Mouse (Mus musculus) urinary bladder, postnatal 25 days (tissue): ENCODE data around the gene Tmem131l.

Source experiments
- DNase-seq: peaks from one replicate; pipeline ENCODE4 v3.0.0; 2022; ENCODE audit warnings: low spot score

Tmem131l gene

DNA sequence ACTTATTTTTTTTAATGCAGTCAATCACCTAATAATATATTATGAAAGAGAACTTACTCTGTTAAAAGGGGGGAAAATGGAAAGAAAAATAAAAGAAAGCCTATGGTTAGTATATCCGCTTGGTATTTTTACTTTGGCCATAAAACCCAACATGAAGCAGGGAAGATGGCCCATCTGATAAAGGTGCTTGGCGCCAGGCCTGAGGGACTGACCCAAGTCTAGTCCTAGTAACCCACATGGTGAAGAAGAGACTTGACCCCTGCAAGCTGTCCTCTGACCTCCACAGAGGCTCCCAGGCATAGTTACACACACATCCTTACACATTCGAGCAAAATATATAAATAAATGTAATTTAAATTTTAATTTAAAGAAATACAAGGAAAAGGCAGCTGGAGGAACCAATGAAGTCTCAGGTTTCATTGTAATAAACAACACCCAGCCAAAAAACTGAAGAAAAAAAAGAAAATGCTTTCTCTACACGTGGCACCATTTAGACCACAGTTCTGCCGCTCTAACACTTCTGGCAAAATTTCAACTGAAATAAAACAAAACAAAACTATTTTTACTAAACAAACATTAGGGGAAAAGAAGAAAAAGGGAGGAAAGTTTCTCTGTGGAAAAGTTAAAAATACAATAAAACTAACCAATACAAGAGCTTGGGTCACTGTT, 28.8 kb downstream of the Tmem131l start:
- DNase-seq = no peak

DNA sequence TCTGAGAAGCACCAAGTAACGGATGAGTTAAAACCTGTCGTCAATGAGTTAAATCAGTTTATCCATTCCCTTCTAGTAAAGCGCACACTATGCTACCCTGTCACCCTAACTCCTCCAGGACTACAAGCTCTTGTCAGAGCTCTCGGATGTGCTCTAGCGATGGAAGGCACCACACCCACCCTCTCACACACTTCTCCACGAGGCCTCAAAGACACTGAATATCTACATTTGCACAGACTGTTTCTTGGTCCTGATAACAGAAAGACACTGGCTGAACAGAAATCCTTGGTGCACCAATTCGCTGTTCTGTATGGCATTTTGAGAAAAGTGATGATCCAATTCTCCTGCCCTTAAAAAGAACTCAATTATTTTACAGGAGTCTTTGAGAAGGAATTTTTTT, 34.0 kb downstream of the Tmem131l start:
- no peak for DNase-seq

DNA sequence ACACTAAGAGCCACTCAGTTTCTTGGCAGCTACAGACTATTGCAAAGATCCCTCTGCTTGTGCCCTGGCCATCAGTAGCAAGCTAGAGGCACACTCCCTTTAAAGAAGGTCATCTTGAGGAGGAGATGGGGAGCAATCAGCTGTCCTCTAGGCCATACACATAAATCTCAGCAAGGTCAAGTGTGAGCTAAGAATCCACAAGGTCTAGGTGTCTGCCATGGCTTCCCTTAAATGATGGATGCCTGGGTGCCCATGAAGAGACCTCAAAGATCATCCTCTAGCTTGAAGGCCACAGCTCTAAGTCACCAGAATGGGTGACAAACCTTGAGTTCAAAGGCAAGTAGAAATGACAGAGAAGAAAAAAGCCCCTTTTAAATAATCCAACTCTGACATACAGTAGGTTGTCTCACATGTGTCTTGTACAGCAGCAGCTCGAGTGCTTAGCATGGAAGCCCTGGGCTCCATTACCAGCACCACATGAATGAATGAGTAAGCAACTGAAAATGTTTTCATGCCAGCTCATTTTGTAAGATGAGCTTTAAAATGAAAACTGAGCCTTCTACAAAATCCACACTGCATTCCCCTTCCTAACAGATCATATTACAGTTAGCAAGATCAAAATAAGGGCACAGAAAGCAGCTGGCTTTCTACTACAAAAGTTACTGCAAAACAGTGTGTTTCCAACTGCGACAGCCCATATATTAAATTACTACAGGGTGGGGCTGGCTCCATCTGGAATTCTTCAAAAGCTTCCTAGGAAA, 35.5 kb downstream of the Tmem131l start:
- no peak for DNase-seq

DNA sequence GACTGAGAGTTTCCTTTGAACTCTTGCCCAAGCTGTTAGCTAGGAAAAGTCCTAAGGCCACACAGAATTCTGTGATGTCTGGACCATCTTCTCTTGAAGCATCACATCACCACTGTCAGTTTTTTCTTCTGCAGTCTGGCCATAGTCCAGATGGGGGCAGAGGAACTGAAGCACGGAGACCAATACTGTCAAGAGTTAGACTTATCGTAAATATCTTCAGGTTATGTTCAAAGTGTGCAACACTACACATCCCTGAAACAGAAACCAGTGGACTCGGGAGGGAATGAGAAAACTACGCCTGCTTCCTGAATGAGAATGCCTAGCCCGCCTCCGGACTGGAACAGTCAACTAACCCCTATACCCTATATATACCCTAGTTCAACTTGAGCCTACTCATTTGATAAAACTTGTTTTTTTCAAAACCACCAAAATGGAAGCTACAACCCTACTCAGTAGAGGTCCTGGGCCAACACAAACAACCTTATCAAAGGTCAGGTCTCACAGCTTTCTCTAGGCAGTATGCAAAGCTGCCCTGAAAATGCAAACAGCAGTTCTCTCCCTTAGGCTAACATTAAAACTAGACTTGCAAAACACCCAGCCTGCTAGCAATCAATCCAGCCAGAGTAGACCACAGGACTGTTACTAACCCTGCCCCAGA, 37.4 kb downstream of the Tmem131l start:
- DNase-seq = no peak

DNA sequence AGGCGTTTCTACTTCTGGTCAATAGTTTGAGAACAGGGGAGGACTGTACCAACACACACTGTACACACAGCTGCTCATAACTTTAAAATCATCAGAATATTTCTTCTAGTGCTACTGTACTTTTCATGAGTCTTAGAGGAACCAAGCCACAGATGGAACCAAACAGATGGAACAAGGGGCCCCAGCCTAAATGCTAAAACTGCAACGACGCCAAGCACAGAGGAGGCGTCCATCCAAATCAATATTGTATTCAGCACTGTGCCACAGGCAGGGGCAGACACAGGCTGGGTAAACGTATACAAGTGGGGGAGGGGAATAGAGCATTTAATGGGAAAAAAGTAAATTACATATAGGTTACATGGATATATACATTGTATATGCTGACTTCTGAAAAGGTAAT, 42.4 kb downstream of the Tmem131l start:
- no peak for DNase-seq

DNA sequence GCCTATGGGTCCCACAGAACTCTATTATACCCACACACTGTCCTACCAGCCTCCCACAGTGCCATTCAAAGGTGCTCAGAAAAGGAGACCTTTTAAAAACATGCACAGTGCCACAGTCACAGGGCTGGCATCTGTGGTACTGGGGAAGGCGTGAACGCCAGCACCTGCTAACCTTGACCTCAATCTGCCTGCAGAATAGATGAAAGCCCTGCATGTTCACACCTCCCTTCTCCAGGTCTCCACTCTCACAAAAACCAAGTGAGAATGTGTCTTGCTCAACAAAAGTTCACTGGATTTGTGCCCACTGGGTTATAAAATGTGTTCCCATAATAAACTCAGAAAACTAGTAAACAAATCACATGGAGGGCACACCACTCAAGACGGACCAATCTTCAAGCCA, 42.9 kb downstream of the Tmem131l start:
- DNase-seq = no peak

DNA sequence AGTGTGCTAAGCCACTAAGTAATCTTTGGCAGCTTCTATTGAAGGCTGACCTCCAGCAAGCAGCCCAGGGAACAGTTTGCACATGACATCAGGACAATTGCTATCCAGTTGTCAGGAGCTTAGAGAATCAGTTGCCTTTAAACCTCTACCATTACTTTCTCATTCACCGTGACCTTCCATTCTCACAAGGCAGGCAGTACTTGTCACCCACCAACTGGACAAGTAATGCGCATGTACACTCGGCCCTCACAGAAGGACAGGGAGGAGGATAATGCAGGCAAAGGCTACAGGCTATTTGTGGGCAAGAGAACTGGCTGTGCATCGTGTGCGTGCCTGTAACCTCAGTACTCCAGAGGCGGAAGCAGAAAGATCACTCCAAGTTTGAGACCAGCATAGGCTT, 43.9 kb downstream of the Tmem131l start:
- no peak for DNase-seq

DNA sequence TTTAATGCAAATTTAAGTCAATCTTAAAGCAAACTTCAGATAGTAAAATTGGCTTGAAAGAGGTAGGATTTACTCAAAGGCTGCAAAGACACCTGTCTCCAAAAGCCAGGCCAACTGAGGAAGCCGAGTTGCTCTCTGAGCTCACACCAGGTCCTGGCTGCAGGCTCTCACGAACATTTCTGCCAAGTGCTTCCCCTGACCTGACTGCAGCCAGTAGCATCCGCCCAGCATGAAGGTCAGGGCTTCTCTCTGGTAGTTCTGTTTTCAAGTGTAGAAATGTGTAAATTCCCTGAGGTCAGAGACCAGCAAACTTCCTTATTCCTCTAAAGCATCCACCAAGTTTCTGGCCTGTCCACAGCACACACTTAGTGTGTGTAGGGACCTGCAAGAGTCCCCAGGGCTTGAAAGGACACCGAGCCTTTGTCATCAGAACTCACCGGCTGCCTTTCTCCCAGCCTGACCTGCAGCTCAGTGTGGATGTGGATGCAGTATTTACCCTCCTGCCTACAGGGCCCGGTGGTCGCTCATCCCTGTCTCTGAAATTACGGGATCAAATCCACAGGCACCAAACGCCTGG, 44.6 kb downstream of the Tmem131l start:
- DNase-seq = no peak

DNA sequence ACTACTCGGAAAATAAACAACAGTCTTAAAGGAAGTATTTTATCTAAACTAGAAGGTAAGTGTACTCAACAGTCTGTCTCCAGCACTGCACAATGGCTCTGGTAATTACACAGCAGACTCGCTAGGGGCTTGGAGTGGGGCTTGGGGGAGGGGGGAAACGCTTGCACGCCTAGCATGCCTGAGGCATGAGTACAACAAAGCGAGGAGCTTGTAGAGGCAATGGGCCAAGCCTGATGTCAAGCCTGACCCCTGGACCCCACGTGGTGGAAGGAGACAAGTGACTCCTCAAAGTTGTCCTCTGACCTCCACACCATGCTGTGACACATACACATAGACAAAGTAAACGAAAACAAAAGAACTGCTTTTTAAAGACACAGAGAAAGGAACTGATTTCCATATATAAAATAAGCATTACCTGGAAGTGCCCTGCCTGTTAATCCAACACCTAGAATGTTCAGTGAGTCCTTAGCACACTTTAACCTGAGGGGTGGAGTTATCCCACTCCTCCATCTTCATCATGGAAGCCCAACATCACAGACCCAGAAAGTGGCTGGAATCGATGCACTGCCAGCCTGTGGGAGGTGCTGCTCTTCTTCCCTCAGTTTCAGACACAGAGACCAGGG, 45.6 kb downstream of the Tmem131l start:
- DNase-seq = no peak

DNA sequence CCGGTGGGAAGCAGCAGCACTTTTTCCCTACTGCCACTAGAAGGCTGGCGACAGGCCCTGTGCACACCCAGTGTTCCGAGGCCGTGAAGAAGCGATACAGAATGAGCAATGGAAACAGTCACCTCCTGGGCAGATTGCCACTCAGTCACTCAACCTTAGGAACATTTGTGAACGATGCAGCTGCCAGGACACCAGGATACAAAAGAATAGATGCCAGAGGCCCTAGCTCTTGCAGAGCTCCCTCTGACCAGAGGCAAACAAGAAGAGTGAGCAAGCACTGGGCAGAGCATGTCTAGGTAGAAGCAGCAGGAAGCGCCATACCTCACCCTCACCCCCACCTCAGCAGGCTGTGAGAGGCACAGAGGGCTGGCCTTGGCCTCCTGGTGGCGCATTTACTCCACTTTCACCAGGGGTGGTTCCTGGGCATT, 46.9 kb downstream of the Tmem131l start:
- peak; percentile 26 for DNase-seq

DNA sequence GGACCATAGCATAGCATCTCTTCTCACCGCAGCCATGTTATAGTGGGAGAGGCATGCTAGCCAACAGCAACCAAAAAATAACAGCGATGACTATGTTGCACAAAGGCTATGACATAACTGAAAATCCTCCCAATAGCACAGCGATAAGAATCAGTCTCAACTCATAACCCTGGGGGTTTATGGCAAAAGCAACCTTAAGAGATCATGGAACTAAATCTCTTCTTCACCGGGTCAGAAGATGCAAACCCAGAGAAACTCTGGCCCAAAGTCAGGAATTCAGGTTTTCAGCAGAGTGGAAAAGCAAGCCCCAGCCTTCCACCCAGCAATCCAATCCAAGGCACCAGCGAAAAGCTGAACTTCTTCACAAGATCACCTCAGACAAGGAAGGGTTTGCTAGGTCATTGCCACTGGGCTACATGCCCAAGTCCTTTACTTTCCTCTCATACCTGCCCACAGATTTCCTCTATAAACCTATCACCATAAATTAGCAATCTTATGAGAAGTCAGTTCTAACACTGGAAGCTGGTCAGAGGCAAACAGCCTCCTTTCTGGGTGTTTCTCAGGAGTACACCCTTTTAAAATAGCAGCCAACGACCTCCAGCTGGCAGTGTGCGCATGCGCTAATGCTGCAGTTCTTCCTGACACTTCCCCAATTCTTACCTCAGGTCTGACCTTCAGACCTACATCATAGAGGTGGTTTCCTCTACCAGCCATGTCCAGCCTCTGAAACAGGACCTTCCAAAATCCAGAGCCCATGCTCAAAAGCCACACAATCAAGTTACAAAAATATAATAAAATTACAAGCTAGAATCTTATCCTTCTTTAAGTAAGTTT, 48.1 kb downstream of the Tmem131l start:
- DNase-seq = no peak

DNA sequence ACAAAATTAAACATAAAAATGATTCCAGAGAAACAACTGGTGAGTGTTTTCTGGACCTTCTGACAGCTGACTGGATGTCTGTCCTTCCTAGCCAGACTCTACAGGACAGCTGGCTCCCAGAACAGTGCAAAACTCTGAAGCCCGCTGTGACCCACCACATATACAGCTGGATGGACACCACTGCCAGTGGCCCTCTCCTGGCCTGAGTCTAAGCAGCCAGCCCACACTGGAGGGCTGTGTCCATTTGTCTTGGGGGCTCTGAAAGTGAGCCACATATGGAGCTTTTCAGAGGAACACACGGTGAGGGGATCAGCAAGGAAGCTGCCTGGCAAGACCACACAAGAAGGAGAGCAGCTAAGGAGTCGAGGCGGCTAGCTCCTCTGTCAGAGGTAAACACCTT, 51.8 kb downstream of the Tmem131l start:
- DNase-seq = no peak

DNA sequence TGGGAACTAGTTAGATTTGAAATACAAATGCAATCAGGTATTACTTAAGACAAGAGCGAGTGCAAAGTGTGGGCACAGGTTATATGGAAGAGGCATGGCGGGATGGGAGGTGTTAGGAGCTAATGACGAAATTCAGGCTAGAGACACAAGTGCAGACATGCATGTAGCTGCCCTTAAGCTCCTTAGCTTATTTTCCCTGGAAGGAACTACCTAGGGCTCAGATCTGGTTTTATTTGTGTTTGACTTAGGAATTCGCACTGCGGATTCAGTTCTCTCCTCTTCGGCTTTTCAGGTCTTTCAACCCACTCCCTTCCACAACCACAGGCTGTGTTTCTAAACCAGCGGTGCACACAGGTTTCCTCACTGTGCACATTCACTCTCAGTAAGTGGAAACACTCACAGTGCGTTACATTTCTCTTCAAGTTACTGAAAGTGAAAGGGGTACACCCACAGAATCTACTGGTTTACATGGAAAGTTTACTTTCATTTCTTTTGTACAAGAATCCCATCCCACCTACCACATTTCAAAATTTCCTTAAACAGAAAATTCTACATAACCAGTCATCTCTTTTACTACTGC, 52.4 kb downstream of the Tmem131l start:
- no peak for DNase-seq

DNA sequence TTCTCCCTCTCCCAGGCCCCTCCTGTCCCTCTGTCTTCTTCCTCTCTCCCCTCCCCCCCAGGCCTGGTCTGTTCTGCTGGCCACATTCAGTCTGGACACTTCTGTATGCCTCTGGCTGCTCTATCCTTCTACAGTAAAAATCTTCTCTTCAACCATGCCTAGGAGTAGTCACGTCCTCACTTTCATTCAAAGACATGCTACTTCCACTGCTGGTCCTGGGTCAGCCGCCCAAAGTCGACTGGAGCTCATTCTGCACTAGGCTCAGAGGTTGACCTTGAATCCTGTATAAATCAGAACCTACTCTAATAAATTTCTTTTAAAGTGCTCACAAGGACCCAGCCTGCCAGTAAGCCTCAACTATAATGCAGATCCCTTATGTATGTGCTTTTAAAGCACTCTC, 53.2 kb downstream of the Tmem131l start:
- DNase-seq = no peak

DNA sequence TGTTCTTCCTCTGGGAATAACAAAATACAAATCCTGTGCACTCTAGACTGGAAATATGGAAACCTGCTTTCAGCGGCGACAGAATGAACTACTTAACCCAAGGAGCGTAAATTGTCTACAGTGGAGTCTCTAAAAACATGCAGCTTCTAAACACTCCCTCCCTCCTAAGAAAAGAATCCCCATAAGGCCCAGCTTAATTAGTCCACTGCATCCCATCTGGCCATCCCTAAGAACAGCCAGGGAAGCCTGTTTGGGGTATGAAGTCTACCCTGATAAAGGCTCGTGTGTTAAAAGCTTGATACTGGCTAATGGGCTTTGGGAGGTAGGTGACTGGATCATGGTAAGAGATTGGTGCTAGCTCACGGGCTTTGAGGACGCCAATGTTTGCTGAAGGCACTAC, 54.5 kb downstream of the Tmem131l start:
- no peak for DNase-seq

DNA sequence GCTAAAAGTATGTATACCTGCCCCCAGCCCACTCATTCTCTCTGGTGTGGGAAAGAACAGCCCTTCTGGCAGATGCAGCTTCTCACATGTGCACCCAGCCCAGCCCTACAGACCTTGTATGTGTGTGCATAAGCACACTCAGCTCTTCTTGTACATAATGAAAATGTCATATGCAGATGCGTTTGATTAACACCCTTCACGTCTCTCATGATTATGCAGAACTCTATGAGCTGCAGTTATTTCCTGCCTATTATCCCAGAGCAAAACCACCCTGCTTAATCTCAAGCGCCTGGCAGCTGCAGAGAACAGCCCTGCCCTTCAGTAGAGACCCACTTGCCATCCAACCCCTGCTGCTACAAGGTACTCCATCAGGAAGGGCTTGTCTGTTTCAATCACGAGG, 55.6 kb downstream of the Tmem131l start:
- DNase-seq = no peak

DNA sequence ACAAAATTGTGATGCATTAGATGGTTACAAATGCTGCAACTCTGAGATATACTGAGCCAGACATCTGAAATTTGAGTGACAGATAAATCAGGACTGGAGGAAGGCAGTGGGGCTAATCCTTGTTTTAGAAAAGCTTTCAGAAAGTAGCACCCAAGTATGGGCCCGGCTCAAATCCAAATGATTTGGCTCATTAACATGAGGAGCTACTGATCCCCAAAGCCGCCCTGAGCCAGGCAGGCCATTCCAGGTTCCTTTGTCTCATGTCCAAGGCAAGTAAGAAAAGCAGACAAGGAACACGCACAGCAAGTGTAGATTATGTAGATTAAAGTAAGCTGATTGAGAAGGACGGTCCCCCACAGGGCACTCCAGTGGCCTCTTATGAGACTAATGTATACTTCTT, 57.2 kb downstream of the Tmem131l start:
- DNase-seq = no peak

DNA sequence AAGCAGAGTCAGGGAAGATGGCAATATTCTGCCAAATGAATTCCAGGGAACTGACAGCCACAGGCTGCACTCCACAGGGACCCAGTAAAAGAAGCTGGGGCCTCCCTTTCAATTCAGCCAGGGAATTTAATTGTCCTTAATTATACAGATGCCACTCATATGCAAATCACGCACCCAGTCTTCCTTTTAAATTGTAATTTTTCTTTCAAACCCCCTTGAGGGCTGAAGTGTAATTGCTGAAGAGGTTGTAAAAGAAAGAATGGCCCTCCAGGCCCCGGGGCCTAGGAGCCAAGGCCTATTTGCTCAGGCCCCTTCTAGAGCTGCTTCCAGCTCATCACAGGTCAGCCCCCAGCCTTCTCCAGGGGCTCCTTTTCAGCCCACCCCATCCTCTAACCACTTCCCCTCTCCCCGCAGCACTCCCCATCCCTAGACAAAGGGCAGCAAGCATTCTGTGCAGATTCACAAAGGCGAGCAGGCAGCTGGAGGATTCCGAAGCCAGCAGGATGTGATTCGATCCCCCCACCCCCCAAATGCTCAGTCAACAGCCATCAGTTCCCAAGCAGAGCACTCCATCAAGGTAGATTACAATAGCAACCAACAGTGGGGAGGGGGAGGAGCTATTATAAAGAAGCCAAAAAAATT, 59.6 kb downstream of the Tmem131l start:
- no peak for DNase-seq

DNA sequence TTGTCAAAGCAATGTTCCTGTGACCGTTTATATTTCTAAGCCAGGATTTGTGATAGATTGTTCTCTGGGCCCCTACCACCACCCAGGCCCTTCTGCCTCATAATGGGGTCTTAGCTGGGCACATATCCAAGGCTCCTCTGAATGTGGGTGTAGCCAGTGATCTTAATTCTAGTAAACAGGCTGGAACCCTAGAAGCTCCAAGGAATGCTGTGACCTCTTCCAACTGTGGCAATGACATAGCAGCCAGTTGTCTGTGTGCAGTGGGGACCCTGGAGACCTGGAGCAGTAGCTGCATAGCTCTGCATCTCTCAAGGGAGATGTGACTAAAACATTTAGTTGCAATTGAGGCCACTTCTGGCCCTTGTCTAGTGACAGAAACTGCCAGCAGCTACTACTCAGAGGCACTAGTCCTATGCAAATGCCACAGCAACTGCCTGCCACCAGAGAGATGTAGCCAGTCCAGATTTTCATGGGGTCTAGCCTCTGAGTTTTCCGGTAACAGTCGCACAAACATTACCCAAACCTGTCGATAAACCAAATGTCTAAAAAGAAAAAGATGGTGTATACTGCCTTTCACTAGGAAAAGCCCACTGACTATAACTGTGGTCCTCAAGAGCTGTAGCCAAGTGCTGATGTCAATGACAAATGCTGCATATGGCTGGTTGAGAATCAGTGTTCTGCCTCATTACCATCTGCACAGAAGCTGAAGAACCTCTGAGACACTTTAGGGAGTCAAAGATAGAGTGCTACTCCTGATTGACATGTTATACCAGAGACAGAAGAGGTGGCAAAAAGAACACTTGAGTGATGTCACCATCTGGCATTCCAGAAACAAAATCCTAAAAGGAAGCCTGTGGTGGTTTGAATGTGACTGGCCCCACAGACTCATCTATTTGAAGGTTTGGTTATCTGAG, 61.2 kb downstream of the Tmem131l start:
- DNase-seq = no peak

DNA sequence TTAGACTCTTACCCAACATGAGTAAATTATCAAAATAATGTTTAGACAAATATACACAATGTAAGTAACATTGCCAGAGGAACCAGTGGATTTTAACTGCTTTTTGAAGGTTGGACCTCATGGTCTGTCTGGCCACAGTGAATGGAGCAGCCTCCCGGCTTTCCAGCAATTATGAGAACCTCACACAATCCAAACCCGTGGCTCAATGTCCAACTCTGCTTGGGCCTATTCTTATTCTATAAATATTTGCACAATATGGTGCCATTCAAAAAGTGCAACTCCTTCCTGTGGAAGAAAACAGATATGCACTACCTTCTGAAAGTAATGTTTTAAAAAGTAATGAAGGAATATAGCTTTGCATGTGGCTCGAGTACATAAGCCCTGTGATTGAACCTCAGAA, 62.2 kb downstream of the Tmem131l start:
- DNase-seq = no peak
